Mouse (Mus musculus) hindbrain, embryonic 10.5 days (tissue): Measurements from ENCODE around the gene Banp. TPM values are rescaled to one million over a fixed set of nuclear protein-coding genes. Genes with fewer than 3 reads are reported as not detected.

Experiments
- DNase-seq: peaks from one replicate; pipeline ENCODE4 v3.0.0-alpha.2; 2017; ENCODE audit warnings: low spot score
- H3K27ac ChIP-seq: fragments of 300-500 bp; sonication (generic); 2 replicates; pipeline ENCODE4 v1.5.1; 2016; ENCODE audit warnings: mild to moderate bottlenecking, moderate library complexity
- H3K27me3 ChIP-seq: fragments of 300-500 bp; sonication (generic); 2 replicates; pipeline ENCODE4 v1.6.1; 2016; ENCODE audit warnings: mild to moderate bottlenecking; ENCODE audit not compliant: poor library complexity, insufficient read depth, severe bottlenecking
- H3K36me3 ChIP-seq: fragments of 300-500 bp; sonication (generic); 2 replicates; pipeline ENCODE4 v1.6.1; 2016; ENCODE audit warnings: mild to moderate bottlenecking, moderate library complexity
- H3K4me1 ChIP-seq: fragments of 300-500 bp; sonication (generic); replicated peaks from 2 replicates; pipeline ENCODE4 v1.6.1; 2016; ENCODE audit warnings: mild to moderate bottlenecking
- H3K4me3 ChIP-seq: fragments of 300-500 bp; sonication (generic); 2 replicates; pipeline ENCODE4 v1.5.1; 2016; ENCODE audit warnings: mild to moderate bottlenecking, moderate library complexity
- H3K9me3 ChIP-seq: fragments of 300-500 bp; sonication (generic); 2 replicates; pipeline ENCODE4 v1.6.1; 2016; ENCODE audit warnings: mild to moderate bottlenecking, moderate library complexity
- WGBS: fragments of 180-500 bp; shearing (Covaris S2); methylation state at CpG from one replicate; pipeline ENCODE4 v1.1.7; 2016; 5-methylcytosine and 5-hydroxymethylcytosine counted together
- polyA plus RNA-seq: library from polyadenylated mRNA; unstranded; fragments of >200 nt; fragmentation: Nextera tagmentation; extraction: Ambion mirVana; gene quantifications from 2 replicates; pipeline ENCODE4 v1.2.1, GENCODE M21; 2016

Gene Banp
- polyA plus RNA-seq, 1 experiment from 2014 or later = 56.9 TPM

DNA sequence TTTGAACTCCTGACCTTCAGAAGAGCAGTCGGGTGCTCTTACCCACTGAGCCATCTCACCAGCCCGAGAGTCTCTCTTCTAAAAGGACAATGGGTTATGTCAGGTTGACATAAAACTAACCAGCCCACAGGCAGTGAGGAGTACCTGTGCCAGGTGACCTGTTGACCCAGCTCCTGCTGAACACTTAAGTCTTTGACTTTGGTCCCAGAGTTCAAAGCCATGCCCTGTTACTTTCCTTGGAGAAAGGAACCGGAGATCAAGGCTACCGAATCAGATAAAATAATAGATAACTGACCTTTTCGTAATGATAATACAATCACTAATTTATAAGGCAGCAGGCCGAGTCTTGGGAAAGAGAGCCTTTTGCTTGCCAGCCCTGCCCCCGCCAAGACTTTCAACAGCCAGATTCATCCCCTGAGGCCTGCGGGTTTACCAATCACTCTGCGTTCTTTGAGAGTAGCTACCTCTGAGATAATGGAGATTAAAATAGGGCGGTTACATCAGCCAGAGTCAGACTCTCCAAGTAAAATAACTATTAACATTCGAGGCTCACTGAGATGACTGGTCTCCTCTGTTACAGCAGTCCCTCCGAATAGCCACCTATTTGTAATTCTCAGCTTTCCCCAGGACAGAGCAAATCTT is 17.4 kb upstream of the Banp start:
- H3K4me3 ChIP-seq = no peak overlapping the region
- H3K27ac ChIP-seq = no peak overlapping the region
- DNase-seq = no peak
- H3K27me3 ChIP-seq = no peaks in the 10 kb centered on the region
- peaks cover 26% of the 10 kb centered on the region for H3K4me1 ChIP-seq
- no peaks in the 10 kb centered on the region for H3K9me3 ChIP-seq
- 84% methylated on average over 12 of the region's 12 CpGs for WGBS
- no peaks in the 10 kb centered on the region for H3K36me3 ChIP-seq

DNA sequence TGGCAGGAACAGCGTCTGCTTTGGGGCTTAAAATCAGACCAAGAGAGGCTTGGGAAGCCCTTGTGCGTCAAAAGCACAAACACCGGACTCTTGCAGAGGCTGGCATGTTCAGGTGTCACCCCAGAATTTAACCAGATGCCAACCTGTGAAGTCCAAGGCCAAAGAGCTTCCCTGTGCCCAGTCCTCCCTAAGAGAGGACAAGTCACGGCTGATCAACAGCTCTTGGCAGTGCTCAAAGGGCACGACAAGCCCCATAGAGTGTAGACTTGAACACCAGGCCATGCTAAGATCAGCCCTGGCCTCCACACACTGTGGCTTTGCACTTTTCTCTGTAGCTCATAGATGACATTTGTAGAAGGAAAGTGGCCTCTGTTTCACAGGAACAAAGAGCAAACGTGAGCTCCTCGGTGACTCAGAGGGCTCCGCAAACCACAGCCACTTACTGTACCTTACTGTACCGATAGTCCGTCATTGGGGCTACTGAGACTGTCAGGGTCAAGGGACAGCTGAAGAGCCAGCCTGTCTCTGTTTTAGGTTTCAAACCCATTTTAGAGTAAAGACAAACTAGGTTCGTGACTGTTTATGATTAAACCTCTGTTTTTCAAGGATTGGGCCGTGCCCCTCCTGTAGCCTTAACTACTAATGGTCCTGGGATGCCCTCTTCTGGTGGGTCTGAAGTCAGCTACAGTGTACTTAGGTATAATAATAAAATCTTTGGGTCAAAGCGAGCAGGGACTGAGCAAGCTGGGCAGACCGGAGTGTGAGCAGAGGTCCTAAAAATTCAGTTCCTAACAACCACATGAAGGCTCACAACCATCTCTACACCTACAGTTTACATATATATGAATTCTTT is 16.7 kb upstream of the Banp start:
- WGBS = 87% methylated on average over 14 of the region's 14 CpGs
- no peak overlapping the region for H3K27ac ChIP-seq

DNA sequence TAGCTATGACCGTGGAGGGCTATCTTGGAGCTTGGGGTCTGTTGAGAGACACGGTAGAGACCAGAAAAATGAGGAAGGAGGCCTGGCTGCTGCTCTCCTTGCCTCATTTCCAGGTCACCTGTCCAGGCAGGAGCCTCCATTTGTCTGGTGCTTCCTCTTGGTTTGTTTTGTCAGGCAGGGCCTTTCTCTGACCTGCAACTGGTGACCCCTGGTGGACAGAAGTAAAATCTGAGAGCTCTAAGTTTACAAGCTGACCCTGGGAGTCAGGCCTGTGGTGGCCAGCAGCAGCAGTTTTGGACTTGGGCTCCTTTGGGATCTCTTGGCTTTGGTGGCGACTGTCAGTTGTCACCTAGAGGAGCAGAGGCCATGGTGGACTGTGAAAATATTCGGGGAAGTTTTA is 15.0 kb upstream of the Banp start:
- Histone ChIP-seq H3K4me1 (peaks cover 26% of the 10 kb centered on the region), H3K4me3 (no peak overlapping the region), H3K36me3 (no peaks in the 10 kb centered on the region), H3K27ac (peak overlapping the region; percentile 54), H3K27me3 (no peaks in the 10 kb centered on the region), H3K9me3 (no peaks in the 10 kb centered on the region)
- WGBS = 39% methylated on average over 4 of the region's 4 CpGs
- peak; percentile 44 for DNase-seq

More for the DNA sequence above, 16.7 kb upstream of the Banp start:
- H3K4me3 ChIP-seq = no peak overlapping the region
- no peak for DNase-seq
- H3K9me3 ChIP-seq = no peaks in the 10 kb centered on the region
- no peaks in the 10 kb centered on the region for H3K27me3 ChIP-seq
- H3K4me1 ChIP-seq = peaks cover 26% of the 10 kb centered on the region
- H3K36me3 ChIP-seq = no peaks in the 10 kb centered on the region

DNA sequence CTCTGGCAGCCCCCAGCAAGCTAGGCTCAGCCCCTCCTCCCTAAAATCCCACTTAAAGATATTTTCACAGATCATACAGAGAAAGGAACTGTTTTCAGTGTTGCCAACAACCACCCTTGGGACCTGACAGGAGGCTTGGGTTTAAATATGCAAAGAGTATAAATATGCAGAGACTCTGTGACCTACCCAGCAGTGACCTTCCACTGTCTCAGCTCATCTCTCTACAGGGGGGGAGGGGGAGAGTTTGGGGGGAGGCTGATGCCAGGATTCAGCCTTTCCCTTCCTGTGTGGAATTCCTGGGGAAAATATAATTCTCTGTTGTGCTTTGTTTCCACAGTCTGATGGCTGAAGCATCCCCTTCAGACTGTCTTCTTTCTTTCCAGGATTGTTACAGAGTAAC is 14.6 kb upstream of the Banp start:
- no peak for DNase-seq
- peak overlapping the region; percentile 54 for H3K27ac ChIP-seq
- no peaks in the 10 kb centered on the region for H3K27me3 ChIP-seq
- H3K4me1 ChIP-seq = peaks cover 26% of the 10 kb centered on the region
- no peak overlapping the region for H3K4me3 ChIP-seq
- H3K9me3 ChIP-seq = no peaks in the 10 kb centered on the region
- H3K36me3 ChIP-seq = no peaks in the 10 kb centered on the region

DNA sequence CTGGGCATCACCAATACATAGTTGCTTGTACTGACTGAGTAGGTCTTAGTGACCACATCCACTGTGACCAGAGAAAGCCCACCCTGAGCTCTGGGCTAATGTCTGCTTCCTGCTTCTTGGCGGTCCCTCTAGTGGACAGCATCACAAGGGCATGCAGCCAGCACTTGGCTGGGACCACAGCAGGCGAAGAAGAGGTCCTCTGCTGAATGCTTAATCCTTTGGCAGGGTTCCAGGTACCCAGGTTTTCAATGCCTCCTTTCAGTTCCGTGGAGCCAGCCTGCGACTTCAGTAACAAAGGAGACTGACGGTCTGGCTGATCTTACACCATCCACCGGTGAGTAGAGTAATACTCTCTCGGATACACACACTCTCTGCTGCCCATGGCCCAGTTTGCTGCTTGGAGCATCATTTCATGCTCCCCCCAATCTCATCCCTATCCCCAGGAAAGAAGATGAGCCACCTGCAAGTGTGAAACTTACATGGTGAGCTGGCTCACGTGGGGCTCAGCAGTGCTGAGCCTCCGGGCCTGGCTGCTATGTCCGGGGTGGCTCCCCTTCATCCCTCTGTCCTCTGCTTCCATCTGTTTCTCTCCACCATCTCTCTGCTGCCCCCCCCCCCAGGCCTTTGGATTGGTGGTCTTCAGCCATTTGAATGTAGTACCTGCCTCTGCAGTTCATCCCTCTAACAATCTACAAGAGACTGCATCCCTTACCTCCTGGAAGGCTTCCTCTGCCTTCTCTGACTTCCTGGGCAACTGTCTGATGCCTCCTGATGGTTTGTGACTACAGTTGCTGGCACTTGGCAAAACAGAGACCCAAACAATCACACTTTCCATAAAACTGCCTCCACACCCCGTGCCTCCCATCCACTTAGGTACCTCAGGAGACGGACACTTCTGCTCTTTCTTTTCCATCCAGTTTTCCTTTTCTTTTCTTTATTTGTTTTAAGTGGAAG is 13.9 kb upstream of the Banp start:
- H3K27me3 ChIP-seq = no peaks in the 10 kb centered on the region
- peaks cover 26% of the 10 kb centered on the region for H3K4me1 ChIP-seq
- 55% methylated on average over 12 of the region's 12 CpGs for WGBS
- H3K9me3 ChIP-seq = no peaks in the 10 kb centered on the region
- no peaks in the 10 kb centered on the region for H3K36me3 ChIP-seq
- DNase-seq = peak; percentile 29
- H3K27ac ChIP-seq = peak overlapping the region; percentile 54; the same call in 1 of the 2 replicates
- no peak overlapping the region for H3K4me3 ChIP-seq

DNA sequence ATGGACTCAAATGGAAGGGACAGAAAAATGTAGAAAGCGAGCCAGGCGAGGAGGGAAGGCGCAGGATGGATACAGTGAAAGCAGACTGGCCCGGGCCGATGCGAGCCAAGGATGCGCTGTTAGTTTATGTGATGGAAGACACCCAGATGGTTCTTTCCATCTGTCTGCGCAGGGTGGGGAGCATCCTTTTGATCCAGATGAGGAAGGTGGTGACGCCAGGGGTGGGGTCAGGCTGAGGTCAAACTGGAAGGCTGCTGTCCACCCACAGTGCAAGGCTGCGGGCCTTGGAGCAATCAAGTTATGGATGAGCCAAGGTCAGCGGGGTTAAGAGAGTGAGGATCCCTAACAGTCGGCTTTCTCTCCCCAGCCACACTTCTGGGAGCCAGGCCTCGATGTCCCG is 13.2 kb upstream of the Banp start:
- H3K27ac ChIP-seq = no peak overlapping the region
- DNase-seq = no peak
- H3K36me3 ChIP-seq = no peaks in the 10 kb centered on the region
- H3K27me3 ChIP-seq = no peaks in the 10 kb centered on the region
- no peaks in the 10 kb centered on the region for H3K9me3 ChIP-seq
- WGBS = 73% methylated on average over 14 of the region's 14 CpGs
- H3K4me3 ChIP-seq = no peak overlapping the region
- H3K4me1 ChIP-seq = peaks cover 26% of the 10 kb centered on the region

DNA sequence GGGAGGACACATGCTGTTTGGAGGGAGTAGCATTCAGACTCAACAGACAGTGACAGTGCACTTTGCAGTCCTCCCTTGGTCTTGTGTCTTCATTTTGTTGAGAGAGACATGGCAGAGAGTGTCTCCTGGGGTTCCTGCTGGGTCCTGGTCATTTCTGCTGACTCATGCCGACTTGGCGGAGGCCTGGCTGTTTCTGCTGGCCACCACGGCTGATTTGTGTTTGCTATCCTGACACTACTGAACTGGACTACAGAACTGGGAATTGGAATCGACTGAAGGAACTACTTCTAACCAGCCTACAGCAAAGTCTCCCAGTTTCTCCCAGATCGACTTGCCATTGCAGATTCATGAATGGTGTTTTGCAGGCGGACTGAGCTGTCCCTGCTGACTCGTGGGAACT is 10.8 kb upstream of the Banp start:
- Histone ChIP-seq H3K4me3 (no peak overlapping the region), H3K27me3 (no peaks in the 10 kb centered on the region), H3K9me3 (no peaks in the 10 kb centered on the region), H3K4me1 (peaks cover 26% of the 10 kb centered on the region), H3K36me3 (no peaks in the 10 kb centered on the region), H3K27ac (no peak overlapping the region)
- no peak for DNase-seq
- WGBS = 87% methylated on average over 7 of the region's 7 CpGs

DNA sequence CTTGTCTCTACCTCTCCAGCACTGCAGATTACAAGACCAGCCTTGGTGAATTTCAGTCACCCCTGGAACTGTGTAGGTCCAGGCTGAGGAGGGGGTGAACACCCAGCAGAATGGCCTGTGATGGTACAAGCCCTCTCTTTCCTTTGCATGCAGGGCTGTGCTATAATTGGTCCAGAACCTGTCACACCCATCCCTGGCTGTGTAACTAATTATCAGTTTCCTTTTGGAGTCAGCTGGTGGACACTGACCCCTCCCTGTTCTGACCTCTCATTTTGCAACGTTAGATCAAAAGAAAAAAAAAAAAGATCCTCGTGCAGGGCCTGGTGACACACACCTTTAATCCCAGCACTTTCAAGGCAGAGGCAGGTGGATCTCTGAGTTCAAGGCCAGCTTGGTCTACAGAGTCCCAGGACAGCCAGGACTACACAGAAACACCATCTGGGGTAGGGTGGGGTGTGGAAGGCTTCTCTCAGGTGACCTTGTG is 6.5 kb upstream of the Banp start:
- Histone ChIP-seq H3K27me3 (no peaks in the 10 kb centered on the region; the same call in 1 of the 2 replicates), H3K9me3 (no peaks in the 10 kb centered on the region), H3K4me3 (no peak overlapping the region), H3K4me1 (peaks cover 21% of the 10 kb centered on the region), H3K36me3 (no peaks in the 10 kb centered on the region), H3K27ac (no peak overlapping the region)
- no peak for DNase-seq
- 64% methylated on average over 2 of the region's 2 CpGs for WGBS

DNA sequence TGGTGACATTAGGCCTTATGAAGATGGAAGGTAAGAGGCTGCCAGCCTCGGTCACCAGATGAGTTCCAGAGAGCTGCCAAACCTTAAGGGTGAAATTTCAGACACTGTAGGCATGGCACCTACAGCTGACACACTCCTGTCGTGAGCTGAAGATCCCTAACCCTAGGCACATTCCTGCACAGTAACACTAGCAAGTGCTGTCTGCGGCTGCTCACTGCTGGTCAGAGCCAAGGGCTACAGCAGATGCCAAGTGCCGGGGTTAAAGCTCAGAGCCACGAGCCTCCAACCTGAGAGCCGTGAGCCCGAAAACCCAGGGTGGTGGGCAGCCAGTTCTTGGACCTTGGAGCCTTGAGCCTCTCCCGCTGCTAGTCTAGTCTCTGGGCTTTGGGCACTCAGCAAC is 5.8 kb upstream of the Banp start:
- Histone ChIP-seq H3K9me3 (no peaks in the 10 kb centered on the region), H3K27ac (no peak overlapping the region), H3K27me3 (no peaks in the 10 kb centered on the region; the same call in 1 of the 2 replicates), H3K36me3 (no peaks in the 10 kb centered on the region), H3K4me3 (no peak overlapping the region), H3K4me1 (peaks cover 27% of the 10 kb centered on the region)
- 82% methylated on average over 8 of the region's 8 CpGs for WGBS
- no peak for DNase-seq

DNA sequence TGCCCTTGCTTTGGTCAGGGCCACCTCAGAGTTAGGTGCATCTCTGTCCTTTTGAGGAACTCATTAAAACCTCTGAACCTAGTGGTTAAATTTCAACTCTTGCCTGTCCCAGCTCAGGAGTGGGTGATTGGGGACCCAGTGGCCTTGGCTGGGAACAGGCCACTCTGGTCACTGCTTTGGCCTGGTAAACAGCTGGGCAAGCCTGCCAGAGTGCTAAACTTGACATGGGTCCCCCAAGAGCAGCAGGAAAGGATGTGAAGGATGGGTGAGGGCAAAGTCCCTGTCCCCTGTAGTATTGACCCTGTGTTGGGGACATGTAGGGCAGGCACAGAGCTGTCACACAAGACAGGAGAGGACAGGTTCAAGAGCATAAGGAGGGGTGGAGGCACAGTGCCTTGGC is 4.7 kb upstream of the Banp start, which contains the start of gene Car5a:
Gene Car5a, minus strand, starts transcription at position 74 of the 400 bp plus-strand sequence.
- Histone ChIP-seq H3K36me3 (no peaks in the 10 kb centered on the region), H3K27me3 (no peaks in the 10 kb centered on the region; the same call in 1 of the 2 replicates), H3K27ac (no peak within 1 kb of the TSS), H3K4me1 (peaks cover 36% of the 10 kb centered on the region), H3K4me3 (no peak within 1 kb of the TSS), H3K9me3 (no peaks in the 10 kb centered on the region)
- DNase-seq = no peak

DNA sequence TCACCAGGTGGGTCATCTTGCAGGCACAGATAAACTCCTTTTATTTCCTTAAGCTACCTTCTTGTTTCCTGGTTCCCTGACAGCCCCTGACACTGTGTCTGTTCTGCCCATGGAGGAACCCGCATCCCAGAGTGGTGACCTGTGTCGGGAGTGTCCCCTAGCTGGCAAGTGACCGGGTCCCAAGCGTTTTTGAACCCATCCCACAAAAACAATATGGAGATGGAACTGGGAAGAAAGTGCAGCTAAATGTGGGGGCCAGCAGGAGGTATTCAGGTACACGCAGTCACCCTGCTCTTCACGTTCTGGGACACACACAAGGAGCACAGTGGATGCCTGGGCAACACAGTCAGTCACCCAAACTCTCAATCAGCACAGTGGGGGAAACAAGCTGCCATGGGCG is 3.2 kb upstream of the Banp start:
- no peaks in the 10 kb centered on the region for H3K36me3 ChIP-seq
- 87% methylated on average over 7 of the region's 7 CpGs for WGBS
- no peak for DNase-seq
- H3K9me3 ChIP-seq = no peaks in the 10 kb centered on the region
- H3K27me3 ChIP-seq = no peaks in the 10 kb centered on the region; the same call in 1 of the 2 replicates
- H3K4me3 ChIP-seq = no peak overlapping the region
- no peak overlapping the region for H3K27ac ChIP-seq
- peaks cover 45% of the 10 kb centered on the region for H3K4me1 ChIP-seq

DNA sequence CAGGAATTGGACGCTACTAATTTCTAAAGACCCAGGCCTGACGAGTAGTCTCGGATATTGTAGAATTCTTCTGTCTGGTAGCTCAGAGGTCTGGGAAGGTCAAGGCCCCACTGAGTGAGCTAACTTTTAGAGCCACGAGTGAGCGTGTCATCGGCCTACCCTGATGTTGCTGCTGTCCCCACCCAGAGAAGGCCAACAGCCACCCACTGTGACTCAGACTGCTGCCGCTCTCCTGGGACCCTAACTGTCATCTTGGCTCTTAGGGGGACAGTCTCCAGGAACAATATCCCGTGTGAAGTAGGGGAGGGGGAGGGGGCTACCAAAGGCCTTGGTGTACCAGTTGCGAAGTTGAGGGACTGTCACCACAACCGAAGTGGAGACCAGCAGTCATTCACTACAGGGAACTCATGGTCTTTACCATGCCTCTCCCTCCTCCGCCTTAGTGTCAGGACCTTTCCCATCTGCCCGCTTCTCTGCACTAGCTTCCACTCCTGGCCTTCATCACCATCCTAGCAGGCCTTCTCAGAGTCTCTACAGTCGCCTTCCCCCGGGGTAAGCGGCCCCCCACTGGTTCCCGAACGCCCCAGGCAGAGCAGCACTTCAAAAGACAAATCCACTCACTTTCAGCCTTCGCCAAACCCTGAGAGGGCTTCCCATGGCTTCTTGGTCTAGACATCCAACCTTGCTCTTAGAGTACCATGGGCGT is 2.4 kb upstream of the Banp start:
- WGBS = 25% methylated on average over 19 of the region's 19 CpGs
- H3K4me3 ChIP-seq = peak overlapping the region; percentile 52
- H3K36me3 ChIP-seq = no peaks in the 10 kb centered on the region

More for the DNA sequence above, 2.4 kb upstream of the Banp start:
- Histone ChIP-seq H3K27me3 (no peaks in the 10 kb centered on the region; the same call in 1 of the 2 replicates), H3K27ac (peak overlapping the region; percentile 89), H3K9me3 (no peaks in the 10 kb centered on the region), H3K4me1 (peaks cover 53% of the 10 kb centered on the region)
- no peak for DNase-seq
